Mouse (Mus musculus) heart, adult 2 months (tissue): ENCODE data around the gene Lpcat2b. TPM values are rescaled to one million over a fixed set of nuclear protein-coding genes. Genes with fewer than 3 reads are reported as not detected.

Experiments used
- DNase-seq, 2 experiments: peaks; one replicate each; pipeline ENCODE4 v3.0.0; 2021
- H3K27ac ChIP-seq: fragments of 200-600 bp; 2 replicates; pipeline ENCODE4 v1.8.1; 2022
- H3K27me3 ChIP-seq: fragments of 200-500 bp; 2 replicates; pipeline ENCODE4 v1.6.1; 2012; ENCODE audit warnings: mild to moderate bottlenecking, low read length, inconsistent platforms, mixed read lengths; ENCODE audit not compliant: control insufficient read depth, insufficient read depth
- H3K36me3 ChIP-seq: fragments of 200-500 bp; 2 replicates; pipeline ENCODE4 v1.6.1; 2012; ENCODE audit warnings: low read length, inconsistent platforms; ENCODE audit not compliant: control insufficient read depth, insufficient read depth
- H3K4me1 ChIP-seq: fragments of 200-500 bp; 2 replicates; pipeline ENCODE4 v1.6.1; 2011; ENCODE audit warnings: low read length; ENCODE audit not compliant: control insufficient read depth, insufficient read depth
- H3K4me3 ChIP-seq: fragments of 200-600 bp; 2 replicates; pipeline ENCODE4 v1.8.1; 2022
- H3K79me2 ChIP-seq: fragments of 200-500 bp; replicated peaks from 2 replicates; pipeline ENCODE4 v1.6.1; 2012; ENCODE audit warnings: mild to moderate bottlenecking, inconsistent platforms, low read length, moderate library complexity, mixed read lengths; ENCODE audit not compliant: control insufficient read depth, insufficient read depth
- H3K9ac ChIP-seq: fragments of 200-500 bp; 2 replicates; pipeline ENCODE4 v1.6.1; 2012; ENCODE audit warnings: low read depth, mild to moderate bottlenecking, control low read depth, inconsistent platforms, low read length, mixed read lengths
- CTCF ChIP-seq: fragments of 200-600 bp; IDR thresholded peaks from 2 replicates; pipeline ENCODE4 v1.8.1; 2022; ENCODE audit warnings: antibody characterized with exemption, mild to moderate bottlenecking, moderate library complexity
- EP300 ChIP-seq: fragments of 200-500 bp; IDR thresholded peaks from 2 replicates; pipeline ENCODE4 v1.6.1; 2011; ENCODE audit warnings: low read depth, low read length, control low read depth; ENCODE audit not compliant: insufficient read depth
- POLR2A ChIP-seq: fragments of 200-500 bp; IDR thresholded peaks from 2 replicates; pipeline ENCODE4 v1.6.1; 2011; ENCODE audit warnings: mild to moderate bottlenecking, low read depth, low read length, control low read depth; ENCODE audit not compliant: insufficient read depth
- WGBS: fragments of 180-500 bp; shearing (Covaris S2); methylation state at CpG from one replicate; pipeline ENCODE4 v1.1.7; 2018; 5-methylcytosine and 5-hydroxymethylcytosine counted together
- intact Hi-C: fragments of 180-260 bp; cut with DNase I; formaldehyde crosslinking; loops from one replicate; pipeline ENCODE4 v1.15.1; 2025
- polyA plus RNA-seq: library from polyadenylated mRNA; depleted of rRNA; stranded (reverse); fragments of >200 nt; gene quantifications from 2 replicates; pipeline ENCODE4 v1.2.3, GENCODE M21; 2012
- total RNA-seq, 2 experiments: library from RNA; stranded (reverse); gene quantifications; 2 replicates each; pipeline ENCODE4 v1.2.3; 2021

Gene Lpcat2b
- total and polyA plus RNA-seq, 3 experiments: 0.04 TPM; not detected in 2

DNA sequence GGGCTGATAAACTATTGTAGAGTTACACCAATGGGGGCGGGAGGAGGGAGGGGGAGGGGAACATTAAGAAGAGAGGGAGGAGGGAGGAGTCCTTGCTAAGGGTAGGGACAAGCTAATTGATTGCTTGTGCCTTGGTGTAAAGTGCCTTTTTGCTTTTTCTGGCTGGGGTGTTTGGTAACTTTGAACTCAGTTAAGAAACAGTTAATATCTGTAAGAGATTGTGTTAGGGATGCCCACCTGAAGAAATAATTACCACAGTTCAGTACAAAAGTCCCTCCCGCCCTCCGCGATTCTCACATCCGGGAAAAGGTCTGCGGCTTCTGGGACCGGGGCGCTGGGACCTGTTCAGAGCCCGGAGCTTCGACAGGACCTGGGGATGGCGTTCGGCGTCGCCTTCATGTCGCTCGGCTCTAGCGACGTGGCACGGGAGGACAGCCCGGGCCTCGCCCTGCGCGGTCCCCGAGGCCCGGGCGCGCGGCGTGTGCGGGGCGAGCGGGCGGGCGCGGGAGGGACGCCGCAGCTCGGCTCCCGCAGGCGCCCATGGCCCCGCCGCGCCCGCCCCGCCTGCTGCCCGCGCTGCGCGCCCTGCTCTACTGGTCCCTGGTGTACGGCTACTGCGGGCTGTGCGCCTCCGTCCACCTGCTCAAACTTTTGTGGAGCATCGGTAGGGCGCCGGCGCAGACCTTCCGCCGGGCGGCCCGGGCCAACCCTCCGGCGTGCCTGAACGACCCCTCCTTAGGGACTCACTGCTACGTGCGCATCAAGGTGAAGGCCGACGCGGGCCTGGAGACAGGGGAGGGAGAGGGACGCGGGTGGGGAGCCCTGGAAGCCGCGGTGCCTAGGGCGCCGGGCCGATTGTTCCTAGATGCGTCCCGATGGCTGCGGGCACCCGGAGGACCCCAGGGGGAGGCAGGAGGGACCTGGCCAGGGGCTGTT is 28.1 kb upstream of the Lpcat2b start:
- WGBS: 1% methylated on average over 66 of the region's 80 CpGs
- DNase-seq: peak; percentile 7 to 20
- no peaks in the 10 kb centered on the region for H3K79me2 ChIP-seq
- no peak overlapping the region for H3K27ac ChIP-seq
- intact Hi-C loops: no loop called here
- no peak for TF ChIP-seq CTCF
- TF ChIP-seq EP300: no peak
- H3K4me1 ChIP-seq: no peaks in the 10 kb centered on the region; the same call in 1 of the 2 replicates
- no peaks in the 10 kb centered on the region for H3K36me3 ChIP-seq
- peak overlapping the region; percentile 16; the same call in 1 of the 2 replicates for H3K9ac ChIP-seq
- peaks cover 4% of the 10 kb centered on the region; the same call in 1 of the 2 replicates for H3K27me3 ChIP-seq
- peak overlapping the region; percentile 44 for H3K4me3 ChIP-seq

GRCm38 (mm10) chr5:107403947-107404684 is 27.2 kb upstream of the Lpcat2b start:
- no peaks in the 10 kb centered on the region for H3K36me3 ChIP-seq
- no peak overlapping the region; the same call in 1 of the 2 replicates for H3K4me3 ChIP-seq
- H3K9ac ChIP-seq: no peak overlapping the region; the same call in 1 of the 2 replicates
- intact Hi-C loops: no loop called here
- H3K4me1 ChIP-seq: no peaks in the 10 kb centered on the region; the same call in 1 of the 2 replicates
- TF ChIP-seq POLR2A (no peak), EP300 (no peak), CTCF (no peak)
- no peaks in the 10 kb centered on the region for H3K79me2 ChIP-seq
- 21% methylated on average over 12 of the region's 12 CpGs for WGBS
- H3K27ac ChIP-seq: no peak overlapping the region
- DNase-seq: no peak
- peaks cover 4% of the 10 kb centered on the region; the same call in 1 of the 2 replicates for H3K27me3 ChIP-seq

- no peak overlapping the region for H3K9ac ChIP-seq
- H3K27me3 ChIP-seq: peaks cover 4% of the 10 kb centered on the region; the same call in 1 of the 2 replicates
- no peaks in the 10 kb centered on the region for H3K36me3 ChIP-seq
- H3K4me1 ChIP-seq: no peaks in the 10 kb centered on the region; the same call in 1 of the 2 replicates
- H3K4me3 ChIP-seq: no peak overlapping the region
- H3K27ac ChIP-seq: no peak overlapping the region
- 77% methylated on average over 4 of the region's 4 CpGs for WGBS
- H3K79me2 ChIP-seq: no peaks in the 10 kb centered on the region
- intact Hi-C loops: no loop called here
- TF ChIP-seq EP300 (no peak), CTCF (no peak), POLR2A (no peak)
- DNase-seq: no peak
Observed at GRCm38 (mm10) chr5:107405361-107405760, 26.0 kb upstream of the Lpcat2b start.

DNA sequence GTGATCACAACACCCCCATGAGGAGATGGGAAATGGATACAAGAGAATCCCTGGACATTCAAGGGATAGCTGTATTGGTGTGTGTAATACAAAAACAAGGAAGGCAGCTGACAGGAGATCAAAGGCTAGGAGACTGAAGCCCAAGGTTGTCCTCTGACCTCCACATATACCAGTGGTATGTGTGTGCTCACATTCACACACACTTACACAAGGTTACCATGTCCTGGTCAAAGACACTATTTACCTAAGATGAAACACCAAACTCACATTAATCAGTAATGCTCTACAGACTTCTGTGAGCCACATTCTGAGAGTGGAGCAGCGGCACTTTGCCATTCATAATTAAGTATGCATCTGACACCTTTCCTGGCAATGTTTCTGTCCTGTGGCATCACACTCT is 21.0 kb upstream of the Lpcat2b start:
- DNase-seq: no peak
- Histone ChIP-seq H3K4me1 (no peaks in the 10 kb centered on the region), H3K27ac (no peak overlapping the region), H3K27me3 (no peaks in the 10 kb centered on the region), H3K4me3 (no peak overlapping the region), H3K79me2 (no peaks in the 10 kb centered on the region), H3K9ac (no peak overlapping the region), H3K36me3 (no peaks in the 10 kb centered on the region)
- intact Hi-C loops: no loop called here
- no peak for TF ChIP-seq EP300
- TF ChIP-seq POLR2A: no peak
- TF ChIP-seq CTCF: no peak
- WGBS: 92% methylated on average over 1 of the region's 1 CpGs

GRCm38 (mm10) chr5:107411326-107411725 is 20.0 kb upstream of the Lpcat2b start:
- intact Hi-C loops: no loop called here
- Histone ChIP-seq H3K9ac (no peak overlapping the region), H3K36me3 (no peaks in the 10 kb centered on the region), H3K4me3 (no peak overlapping the region), H3K27me3 (no peaks in the 10 kb centered on the region), H3K27ac (no peak overlapping the region), H3K4me1 (no peaks in the 10 kb centered on the region), H3K79me2 (no peaks in the 10 kb centered on the region)
- TF ChIP-seq POLR2A (no peak), EP300 (no peak), CTCF (no peak)
- WGBS: 54% methylated on average over 4 of the region's 4 CpGs
- no peak for DNase-seq
